Mouse (Mus musculus): ENCODE data around the gene Neurl4.
A peak's percentile ranks its signal among the peaks of the same experiment; 100 is the strongest.

Neurl4 gene

GRCm38 (mm10) chr11:69881787-69882670, 18.8 kb upstream of the Neurl4 start:
- DNase-seq (ENCODE audit: low read depth), result no peak

GRCm38 (mm10) chr11:69883066-69883465, 17.8 kb upstream of the Neurl4 start:
- DNase-seq (ENCODE audit: low read depth), result peak; percentile 63

GRCm38 (mm10) chr11:69883527-69884151, 17.2 kb upstream of the Neurl4 start:
- DNase-seq (ENCODE audit: low read depth), result no peak

GRCm38 (mm10) chr11:69884240-69884639, 16.6 kb upstream of the Neurl4 start:
- DNase-seq (ENCODE audit: low read depth), result no peak

GRCm38 (mm10) chr11:69884663-69885062, 16.2 kb upstream of the Neurl4 start:
- DNase-seq (ENCODE audit: low read depth), result no peak

- DNase-seq (ENCODE audit: low read depth), result peak; percentile 49
Observed at GRCm38 (mm10) chr11:69886907-69887635, 13.8 kb upstream of the Neurl4 start.

GRCm38 (mm10) chr11:69891482-69891881, 9.4 kb upstream of the Neurl4 start:
- no peak for DNase-seq (ENCODE audit: low read depth)

- peak; percentile 92 for DNase-seq (ENCODE audit: low read depth)
Observed at GRCm38 (mm10) chr11:69894671-69895070, 6.2 kb upstream of the Neurl4 start.

- peak; percentile 87 for DNase-seq (ENCODE audit: low read depth)
Observed at GRCm38 (mm10) chr11:69895291-69895690, 5.6 kb upstream of the Neurl4 start, which contains the start of gene Acap1. Gene Acap1 (minus strand): TSS chr11:69895539.

GRCm38 (mm10) chr11:69899870-69900269, 1.0 kb upstream of the Neurl4 start:
- DNase-seq (ENCODE audit: low read depth), result no peak

- peak; percentile 99 for DNase-seq (ENCODE audit: low read depth)
Observed at GRCm38 (mm10) chr11:69901406-69901846, 554 bp downstream of the Neurl4 start.

GRCm38 (mm10) chr11:69901993-69902392, 1.1 kb downstream of the Neurl4 start:
- DNase-seq (ENCODE audit: low read depth), result no peak

- DNase-seq (ENCODE audit: low read depth), result no peak
Observed at GRCm38 (mm10) chr11:69902972-69903371, 2.1 kb downstream of the Neurl4 start.

- no peak for DNase-seq (ENCODE audit: low read depth)
Observed at GRCm38 (mm10) chr11:69904311-69904710, 3.4 kb downstream of the Neurl4 start.

- no peak for DNase-seq (ENCODE audit: low read depth)
Observed at GRCm38 (mm10) chr11:69908645-69909044, 7.8 kb downstream of the Neurl4 start.

- DNase-seq (ENCODE audit: low read depth), result no peak
Observed at GRCm38 (mm10) chr11:69909174-69909573, 8.3 kb downstream of the Neurl4 start.

- no peak for DNase-seq (ENCODE audit: low read depth)
Observed at GRCm38 (mm10) chr11:69910177-69910576, 9.3 kb downstream of the Neurl4 start.

GRCm38 (mm10) chr11:69910781-69911560, 10.1 kb downstream of the Neurl4 start:
- no peak for DNase-seq (ENCODE audit: low read depth)

- DNase-seq (ENCODE audit: low read depth), result no peak
Observed at GRCm38 (mm10) chr11:69911701-69912100, 10.8 kb downstream of the Neurl4 start.

- no peak for DNase-seq (ENCODE audit: low read depth)
Observed at GRCm38 (mm10) chr11:69912716-69913530, 12.1 kb downstream of the Neurl4 start.
